Mouse (Mus musculus) G1E (cell line): Measurements from ENCODE around the gene Psma5. TPM values are rescaled to one million over a fixed set of nuclear protein-coding genes. Genes with fewer than 3 reads are reported as not detected.
A peak's percentile ranks its signal among the peaks of the same experiment; 100 is the strongest.
"Not testable (repeated sequence)": the region's sequence is repeated elsewhere in the genome, so short reads cannot be mapped to it uniquely, and the experiment has no call there.

Experiments
- ATAC-seq: 2 replicates; pipeline ENCODE4 v1.8.0; 2016; ENCODE audit warnings: mild to moderate bottlenecking; ENCODE audit not compliant: insufficient number of reproducible peaks, poor library complexity, low FRiP score, severe bottlenecking; ENCODE audit errors: extremely low read depth
- DNase-seq: peaks from one replicate; pipeline ENCODE4 v3.0.0; 2012; ENCODE audit warnings: low spot score
- H3K27me3 ChIP-seq: 2 replicates; pipeline ENCODE4 v1.6.1; 2012; ENCODE audit warnings: mild to moderate bottlenecking, low read length, inconsistent platforms; ENCODE audit not compliant: insufficient read depth
- H3K36me3 ChIP-seq: replicated peaks from 2 replicates; pipeline ENCODE3; 2012; ENCODE audit warnings: mild to moderate bottlenecking, inconsistent platforms
- H3K4me1 ChIP-seq: 2 replicates; pipeline ENCODE4 v1.6.1; 2012; ENCODE audit warnings: low read depth, low read length, inconsistent platforms, mixed read lengths; ENCODE audit not compliant: insufficient read depth
- H3K4me3 ChIP-seq: 2 replicates; pipeline ENCODE4 v1.5.1; 2012; ENCODE audit warnings: low read depth, mild to moderate bottlenecking, inconsistent platforms, low read length, moderate library complexity, mixed read lengths
- H3K9me3 ChIP-seq: replicated peaks from 2 replicates; pipeline ENCODE4 v1.6.1; 2012; ENCODE audit warnings: inconsistent platforms
- CTCF ChIP-seq: IDR thresholded peaks from 2 replicates; pipeline ENCODE4 v1.5.1; 2012; ENCODE audit warnings: low read depth, low read length, inconsistent platforms, mixed read lengths
- GATA1 ChIP-seq: IDR thresholded peaks from 2 replicates; pipeline ENCODE4 v1.6.1; 2012; ENCODE audit warnings: borderline replicate concordance, low read length, inconsistent platforms, mixed read lengths
- GATA2 ChIP-seq: IDR thresholded peaks from 2 replicates; pipeline ENCODE4 v1.6.1; 2012; ENCODE audit warnings: low read depth, low read length, inconsistent platforms, borderline replicate concordance
- POLR2AphosphoS5 ChIP-seq: IDR thresholded peaks from 2 replicates; pipeline ENCODE4 v1.6.1; 2012; ENCODE audit warnings: low read depth, low read length, inconsistent platforms; ENCODE audit not compliant: insufficient replicate concordance
- TAL1 ChIP-seq: conservative IDR thresholded peaks from 2 replicates; pipeline ENCODE4 v1.6.1; 2012; ENCODE audit warnings: low read depth, low read length, inconsistent platforms, mixed read lengths
- polyA plus RNA-seq: library from polyadenylated mRNA; stranded (reverse); fragments of >175 nt; gene quantifications from 2 replicates; pipeline ENCODE4 v1.2.3, GENCODE M21; 2012
- total RNA-seq, 2 experiments: library from RNA; stranded (forward) in 1 of 2; stranded (reverse) in 1 of 2; fragments of 200-1000 nt in 1 of 2; fragments of >200 nt in 1 of 2; fragmentation: Nextera tagmentation in 1 of 2; gene quantifications; 2 replicates each; pipeline ENCODE4 v1.2.3; 2014 to 2017

The Psma5 gene
- total and polyA plus RNA-seq, 3 experiments, result 4.9 to 331 (median 57.5) TPM

DNA sequence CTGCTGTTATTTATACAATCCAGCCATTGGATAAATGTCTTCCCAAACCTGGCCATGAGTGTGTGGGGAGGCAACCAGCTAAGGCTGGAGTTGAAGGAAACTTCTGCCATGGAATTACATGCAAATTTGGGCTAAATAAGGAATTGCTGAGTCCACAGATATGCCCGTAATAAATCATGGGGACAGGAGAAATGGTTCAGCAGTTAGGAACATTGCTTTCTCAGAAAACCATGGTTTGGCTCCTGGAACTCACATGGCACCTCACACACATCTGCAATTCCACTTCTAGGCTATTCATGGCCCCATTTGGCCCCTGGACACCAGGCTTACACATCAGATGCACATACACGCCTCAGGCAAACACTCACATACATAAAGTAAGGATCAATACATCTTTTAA is 29.2 kb upstream of the Psma5 start:
- DNase-seq, result no peak
- no peak for ATAC-seq
- TF ChIP-seq CTCF, result no peak
- TF ChIP-seq GATA2, result no peak
- no peak for TF ChIP-seq GATA1
- TF ChIP-seq POLR2AphosphoS5, result no peak
- TF ChIP-seq TAL1, result no peak
- 0 out of 2 replicates have a peak, but pooled peaks cover 5% of the 10 kb centered on the region for H3K9me3 ChIP-seq
- no peaks in the 10 kb centered on the region for H3K36me3 ChIP-seq
- H3K27me3 ChIP-seq, result peaks cover 23% of the 10 kb centered on the region
- H3K4me3 ChIP-seq, result no peak overlapping the region
- no peaks in the 10 kb centered on the region for H3K4me1 ChIP-seq

DNA sequence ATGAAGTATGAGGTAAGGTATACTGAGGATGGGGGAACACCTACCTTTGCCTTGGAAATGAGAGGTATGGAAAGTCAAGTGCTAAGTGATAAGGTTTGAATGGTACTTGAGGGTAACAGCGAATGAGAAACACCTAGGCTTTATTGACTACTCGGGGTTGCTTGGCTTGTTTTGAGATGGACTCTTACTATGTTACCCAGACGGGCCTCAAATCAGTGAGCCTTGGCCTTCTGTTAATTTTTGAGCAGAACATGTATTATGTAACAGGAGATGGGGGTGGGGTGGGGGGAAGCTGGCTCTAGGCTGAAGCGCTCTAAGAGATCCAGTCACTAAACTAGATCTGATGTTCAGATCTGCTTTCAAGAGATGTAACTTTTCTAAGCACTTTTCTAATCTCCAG is 25.1 kb upstream of the Psma5 start:
- no peak for DNase-seq
- ATAC-seq, result no peak
- TF ChIP-seq CTCF (no peak), TAL1 (no peak), GATA1 (no peak), POLR2AphosphoS5 (no peak), GATA2 (no peak)
- Histone ChIP-seq H3K36me3 (no peaks in the 10 kb centered on the region), H3K4me3 (no peak overlapping the region), H3K27me3 (peaks cover 8% of the 10 kb centered on the region), H3K4me1 (no peaks in the 10 kb centered on the region), H3K9me3 (no peaks in the 10 kb centered on the region)

DNA sequence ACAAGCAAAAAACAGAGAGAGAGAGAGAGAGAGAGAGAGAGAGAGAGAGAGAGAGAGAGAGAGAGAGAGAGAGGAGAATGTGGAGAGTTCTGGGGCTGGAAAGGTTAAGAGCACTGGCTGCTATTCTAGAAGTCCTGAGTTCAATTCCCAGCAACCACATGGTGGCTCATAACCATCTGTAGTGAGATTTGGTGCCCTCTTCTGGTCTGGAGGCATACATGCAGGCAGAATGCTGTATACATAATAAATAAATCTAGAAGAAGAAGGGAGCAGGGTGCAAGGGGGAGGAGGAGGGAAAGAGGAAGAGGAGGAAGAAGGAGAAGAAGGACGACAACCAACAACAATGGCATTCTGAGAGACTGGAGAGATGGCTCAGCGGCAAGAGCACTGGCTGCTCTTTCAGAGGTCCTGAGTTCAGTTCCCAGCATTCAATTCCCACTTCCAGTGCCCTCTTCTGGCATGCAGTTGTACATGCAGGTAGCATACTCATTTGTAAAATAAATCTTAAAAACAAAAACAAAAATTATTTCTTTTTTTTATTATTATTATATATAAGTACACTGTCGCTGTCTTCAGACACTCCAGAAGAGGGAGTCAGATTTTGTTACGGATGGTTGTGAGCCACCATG is 19.1 kb upstream of the Psma5 start:
- DNase-seq, H3K4me1 ChIP-seq, ATAC-seq, H3K36me3 ChIP-seq, H3K27me3 ChIP-seq, H3K9me3 ChIP-seq, H3K4me3 ChIP-seq: not testable (repeated sequence)

DNA sequence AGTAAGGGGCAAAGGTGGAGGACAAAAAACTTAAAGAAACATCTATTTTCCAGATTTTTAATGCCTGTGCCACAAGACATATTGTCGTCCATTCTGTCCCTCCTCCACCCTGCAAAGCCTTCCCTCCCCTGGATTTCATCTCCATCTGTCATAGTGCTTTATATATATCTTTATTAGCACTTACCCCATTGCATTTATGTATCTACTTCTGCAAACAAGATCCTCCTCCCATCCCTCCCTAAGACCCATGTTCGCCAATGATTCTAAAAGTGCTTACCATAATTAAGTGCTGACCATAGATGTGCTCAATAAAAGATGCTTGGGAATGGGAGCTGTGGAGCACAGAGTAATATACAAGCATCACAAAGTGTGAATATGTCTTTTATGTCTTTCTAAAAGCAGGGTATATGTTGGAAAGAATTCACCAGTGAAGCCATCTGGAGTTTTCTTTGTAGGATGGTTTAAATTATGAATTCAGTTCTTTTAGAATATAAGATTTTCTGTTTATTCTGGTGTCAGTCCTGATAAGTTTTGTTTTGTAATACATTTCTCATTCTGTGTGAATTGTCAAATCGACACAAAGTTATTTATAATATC is 15.4 kb upstream of the Psma5 start:
- H3K4me1 ChIP-seq, result no peaks in the 10 kb centered on the region
- TF ChIP-seq GATA1, result no peak
- TF ChIP-seq GATA2, result no peak
- TF ChIP-seq POLR2AphosphoS5, result no peak
- TF ChIP-seq TAL1, result no peak
- TF ChIP-seq CTCF, result no peak

DNA sequence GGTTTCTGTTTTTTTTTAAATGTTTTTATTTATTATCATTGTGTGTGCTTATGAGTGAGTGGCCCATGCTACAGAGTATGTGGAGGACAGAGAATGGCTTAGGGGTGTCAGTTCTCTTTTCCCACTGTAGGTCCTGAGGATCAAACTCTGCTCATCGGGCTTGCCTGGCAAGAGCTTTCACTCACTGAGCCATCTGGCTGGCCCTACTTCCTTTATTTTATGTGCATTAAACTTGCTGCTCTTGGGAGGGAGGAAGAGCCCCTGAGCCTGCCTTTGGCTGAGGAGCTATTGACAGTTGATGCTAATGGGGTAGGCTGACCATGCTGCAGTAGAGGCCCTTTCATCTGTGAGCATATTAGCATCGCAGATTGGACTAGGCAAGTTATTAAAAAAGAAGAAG is 9.9 kb upstream of the Psma5 start:
- Histone ChIP-seq H3K4me1 (0 out of 2 replicates have a peak, but pooled peaks cover 3% of the 10 kb centered on the region), H3K9me3 (no peaks in the 10 kb centered on the region), H3K27me3 (no peaks in the 10 kb centered on the region; the same call in none of the 2 replicates), H3K36me3 (no peaks in the 10 kb centered on the region), H3K4me3 (no peak overlapping the region)
- DNase-seq (no peak), ATAC-seq (no peak)
- no peak for TF ChIP-seq POLR2AphosphoS5
- no peak for TF ChIP-seq GATA1
- no peak for TF ChIP-seq GATA2
- TF ChIP-seq CTCF, result no peak
- TF ChIP-seq TAL1, result no peak

More for the DNA sequence above, 15.4 kb upstream of the Psma5 start:
- peaks cover 6% of the 10 kb centered on the region; the same call in 1 of the 2 replicates for H3K27me3 ChIP-seq
- ATAC-seq, result no peak
- no peak overlapping the region for H3K4me3 ChIP-seq
- no peaks in the 10 kb centered on the region for H3K9me3 ChIP-seq
- H3K36me3 ChIP-seq, result no peaks in the 10 kb centered on the region
- DNase-seq, result no peak

DNA sequence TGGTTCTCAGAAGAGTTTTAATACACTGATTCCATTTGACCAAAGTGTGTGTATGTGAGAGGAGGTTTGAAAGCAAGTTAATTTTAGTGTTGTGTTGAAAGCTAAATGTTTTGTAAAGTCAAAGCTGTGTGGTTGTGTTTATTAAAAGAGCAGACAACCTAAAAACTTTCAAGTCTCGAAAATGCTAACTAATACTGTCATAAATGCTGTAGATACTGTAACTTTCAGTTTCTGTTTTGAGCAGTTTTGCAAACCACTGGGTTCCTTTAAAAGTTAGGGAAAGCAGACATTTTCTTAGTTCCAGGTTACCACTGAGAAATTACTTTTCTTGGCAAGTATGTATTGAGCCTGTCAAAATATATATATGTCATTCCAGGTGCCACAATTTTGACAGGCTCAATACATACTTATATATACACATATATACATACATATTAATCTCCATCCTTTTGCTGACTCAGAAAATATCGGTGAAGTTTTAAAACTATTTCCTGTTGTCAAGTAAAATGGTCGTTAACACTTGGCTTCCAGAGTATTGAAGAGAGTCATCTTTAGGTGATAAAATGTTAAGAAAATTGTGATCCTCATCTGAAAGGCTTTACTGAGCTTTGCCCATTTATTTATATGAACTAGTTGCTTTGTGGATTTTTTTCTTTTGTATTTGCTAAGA is 1.2 kb downstream of the Psma5 start:
- peak overlapping the region; percentile 85 for H3K4me3 ChIP-seq
- H3K9me3 ChIP-seq, result no peaks in the 10 kb centered on the region
- ATAC-seq, result no peak
- peaks cover 25% of the 10 kb centered on the region for H3K4me1 ChIP-seq
- H3K27me3 ChIP-seq, result no peaks in the 10 kb centered on the region
- no peak for TF ChIP-seq POLR2AphosphoS5
- no peak for TF ChIP-seq TAL1
- no peak for TF ChIP-seq CTCF
- no peak for TF ChIP-seq GATA2
- no peak for DNase-seq
- peaks cover 35% of the 10 kb centered on the region for H3K36me3 ChIP-seq
